ENCODE assay signal across 18 mouse cellular contexts in the genomic region with DNA sequence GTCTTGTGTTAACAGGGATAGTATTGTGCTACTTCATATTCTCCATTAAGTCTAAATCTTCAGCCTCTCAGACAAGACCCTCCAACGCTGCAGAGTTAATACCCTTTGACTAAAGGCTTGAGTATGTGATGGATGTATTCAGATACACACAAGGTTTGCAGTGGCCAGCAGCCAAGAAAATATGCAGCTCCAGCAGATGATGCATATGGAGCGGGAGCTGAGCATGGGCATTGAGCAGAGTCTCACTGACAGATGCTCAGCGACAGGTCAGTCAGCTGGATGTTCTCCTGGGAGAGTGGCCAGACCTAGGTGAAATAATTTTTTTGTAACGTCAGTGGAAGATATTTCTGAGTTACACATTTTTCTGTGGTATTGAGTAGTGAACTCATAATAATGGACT.
"Had no signal": no experiment of that assay in that cellular context is flagged by ENCODE, and none has a peak within 500 bp of the region (broad histone marks: within the 10 kb centered on the region; RNA-seq: fewer than 3 reads in every experiment).

No protein-coding gene starts in this region.

- H3K4me1 ChIP-seq: limb, embryonic 10.5 days; lung, embryonic 15.5 days; midbrain, embryonic 12.5 days; neural tube, embryonic 13.5 days had no signal

- H3K9me3 ChIP-seq: limb, embryonic 10.5 days; liver, embryonic 15.5 days; lung, embryonic 15.5 days; midbrain, embryonic 12.5 days; neural tube, embryonic 13.5 days had no signal

- H3K9ac ChIP-seq: liver, embryonic 15.5 days; lung, embryonic 15.5 days; midbrain, embryonic 12.5 days; neural tube, embryonic 13.5 days had no signal

- H3K4me3 ChIP-seq: limb, embryonic 10.5 days; liver, embryonic 15.5 days; lung, embryonic 15.5 days; megakaryocyte, embryonic 14.5 days; midbrain, embryonic 12.5 days; neural tube, embryonic 13.5 days had no signal

- H3K36me3 ChIP-seq: limb, embryonic 10.5 days; liver, embryonic 15.5 days; lung, embryonic 15.5 days; midbrain, embryonic 12.5 days; neural tube, embryonic 13.5 days had no signal

- H3K27ac ChIP-seq: kidney, postnatal 0 days; limb, embryonic 10.5 days; liver, embryonic 15.5 days; lung, embryonic 15.5 days; macrophage; midbrain, embryonic 12.5 days; neural tube, embryonic 13.5 days had no signal

- DNase-seq: kidney, adult 11 months; kidney, adult 9 months; kidney, postnatal 36 days; layer of hippocampus, adult 9-11 months; lung, postnatal 14 days; right cerebral cortex, adult 18-20 months; right cerebral cortex, postnatal 25 days; thymus, adult 2 months; thymus, postnatal 25 days had no signal

- H3K4me2 ChIP-seq: liver, embryonic 11.5 days; liver, embryonic 15.5 days; lung, embryonic 15.5 days; midbrain, embryonic 12.5 days; neural tube, embryonic 13.5 days had no signal

- H3K27me3 ChIP-seq: liver, embryonic 15.5 days; lung, embryonic 15.5 days; midbrain, embryonic 12.5 days; neural tube, embryonic 13.5 days had no signal
